Mouse (Mus musculus) kidney, adult 2 months (tissue): ENCODE results near the gene Fxyd5.

ENCODE experiments used
- CTCF ChIP-seq: fragments of 200-500 bp; conservative IDR thresholded peaks from 2 replicates; pipeline ENCODE4 v1.5.1; 2011; ENCODE audit warnings: low read depth, mild to moderate bottlenecking, control low read depth, low read length, moderate library complexity, mixed read lengths; ENCODE audit not compliant: insufficient read depth, insufficient read length
- POLR2A ChIP-seq: fragments of 200-500 bp; IDR thresholded peaks from one replicate; pipeline ENCODE4 v1.6.1; 2011; ENCODE audit warnings: low read depth, low read length, control low read depth

DNA sequence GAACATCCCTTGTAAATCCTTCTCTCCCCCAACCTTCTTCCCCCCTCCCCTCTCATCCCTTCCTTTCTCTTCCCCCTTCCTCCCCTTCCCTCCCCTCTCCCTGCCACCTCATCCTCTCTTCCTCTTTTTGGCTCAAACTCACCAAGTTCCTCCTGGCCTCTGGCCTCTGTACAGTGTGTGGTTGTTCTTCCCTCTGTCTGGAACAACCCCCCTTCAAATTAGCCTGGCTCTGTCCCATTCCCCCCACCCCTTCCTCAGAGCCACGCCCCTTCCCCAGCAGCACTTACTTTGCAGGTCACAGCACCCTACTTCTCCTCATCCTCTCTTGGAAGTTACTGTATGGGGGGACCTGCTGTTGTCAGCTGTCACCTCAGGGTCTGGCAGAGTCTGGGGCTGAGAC lies 34.1 kb downstream of the Fxyd5 start:
- no peak for TF ChIP-seq CTCF
- no peak for TF ChIP-seq POLR2A
